Mouse (Mus musculus) heart, postnatal 4 days (tissue): Measurements from ENCODE around the gene Tmem141. TPM values are rescaled to one million over a fixed set of nuclear protein-coding genes. Genes with fewer than 3 reads are reported as not detected.

Experiments
- DNase-seq: peaks from one replicate; pipeline ENCODE4 v3.0.0; 2021
- total RNA-seq, 2 experiments: library from RNA; stranded (reverse); gene quantifications; 2 replicates each; pipeline ENCODE4 v1.2.3; 2021

The Tmem141 gene
- 10 to 100 TPM; 22.2 to 24.0 TPM for total RNA-seq

GRCm38 (mm10) chr2:25621229-25622200 lies at the start of gene Tmem141:
TSS of gene Tmem141 (minus strand) at chr2:25622005.
- DNase-seq = peak; percentile 92

GRCm38 (mm10) chr2:25666516-25666915 lies 44.7 kb upstream of the Tmem141 start:
- no peak for DNase-seq

GRCm38 (mm10) chr2:25664125-25664524 lies 42.3 kb upstream of the Tmem141 start:
- no peak for DNase-seq

- peak; percentile 70 for DNase-seq
These were observed 41.7 kb upstream of the Tmem141 start for GRCm38 (mm10) chr2:25663511-25663910.

GRCm38 (mm10) chr2:25661245-25661970 lies 39.6 kb upstream of the Tmem141 start:
- no peak for DNase-seq

- DNase-seq = no peak
These were observed 38.5 kb upstream of the Tmem141 start for GRCm38 (mm10) chr2:25660279-25660678.

- DNase-seq = no peak
These were observed 35.8 kb upstream of the Tmem141 start, which contains the start of gene Lcn5 for GRCm38 (mm10) chr2:25657652-25658051. TSS of gene Lcn5 (plus strand) at chr2:25657952.

- DNase-seq = peak; percentile 25
These were observed 35.4 kb upstream of the Tmem141 start for GRCm38 (mm10) chr2:25657246-25657645.

GRCm38 (mm10) chr2:25656691-25657090 lies 34.9 kb upstream of the Tmem141 start:
- DNase-seq = peak; percentile 29

GRCm38 (mm10) chr2:25654502-25654901 lies 32.7 kb upstream of the Tmem141 start:
- DNase-seq = no peak

GRCm38 (mm10) chr2:25652902-25653301 lies 31.1 kb upstream of the Tmem141 start, which contains the start of gene Lcn8:
TSS of gene Lcn8 (plus strand) at chr2:25653120.
- DNase-seq = no peak

- DNase-seq = peak; percentile 68
These were observed 18.1 kb upstream of the Tmem141 start for GRCm38 (mm10) chr2:25639890-25640289.

GRCm38 (mm10) chr2:25634046-25634445 lies 12.2 kb upstream of the Tmem141 start:
- no peak for DNase-seq

GRCm38 (mm10) chr2:25633616-25634015 lies 11.8 kb upstream of the Tmem141 start:
- no peak for DNase-seq

- DNase-seq = no peak
These were observed 6.9 kb upstream of the Tmem141 start for GRCm38 (mm10) chr2:25628738-25629137.

GRCm38 (mm10) chr2:25627811-25628210 lies 6.0 kb upstream of the Tmem141 start, which contains the start of gene Fcna:
TSS of gene Fcna (minus strand) at chr2:25628030.
- DNase-seq = no peak

GRCm38 (mm10) chr2:25625986-25626385 lies 4.2 kb upstream of the Tmem141 start:
- no peak for DNase-seq

GRCm38 (mm10) chr2:25620852-25621228 lies 965 bp downstream of the Tmem141 start:
- no peak for DNase-seq

GRCm38 (mm10) chr2:25620386-25620785 lies 1.4 kb downstream of the Tmem141 start:
- DNase-seq = no peak

- DNase-seq = no peak
These were observed 4.2 kb downstream of the Tmem141 start, which contains the start of gene Ccdc183 for GRCm38 (mm10) chr2:25617578-25617977. TSS of gene Ccdc183 (minus strand) at chr2:25617678.

- no peak for DNase-seq
These were observed 5.4 kb downstream of the Tmem141 start for GRCm38 (mm10) chr2:25616398-25616797.

GRCm38 (mm10) chr2:25608671-25609070 lies 13.1 kb downstream of the Tmem141 start:
- DNase-seq = no peak
